Mouse (Mus musculus) spleen, adult 2 months (tissue): ENCODE data around the gene Tktl2. TPM values are rescaled to one million over a fixed set of nuclear protein-coding genes. Genes with fewer than 3 reads are reported as not detected.

Experiments
- DNase-seq, 2 experiments: peaks; one replicate each; pipeline versions ENCODE4 v3.0.0 to v3.0.0-alpha.2; 2012 to 2021; ENCODE audit warnings: low spot score in 2 of 2, low read depth in 1 of 2
- H3K27ac ChIP-seq: fragments of 200-500 bp; 2 replicates; pipeline ENCODE4 v1.5.1; 2012; ENCODE audit warnings: low read length, inconsistent platforms; ENCODE audit not compliant: insufficient read depth
- H3K27me3 ChIP-seq: fragments of 200-500 bp; 2 replicates; pipeline ENCODE4 v1.6.1; 2012; ENCODE audit warnings: mild to moderate bottlenecking, moderate library complexity, low read length, inconsistent platforms; ENCODE audit not compliant: control insufficient read depth, insufficient read depth
- H3K36me3 ChIP-seq: fragments of 200-500 bp; 2 replicates; pipeline ENCODE4 v1.6.1; 2012; ENCODE audit warnings: mild to moderate bottlenecking, low read length, inconsistent platforms; ENCODE audit not compliant: control insufficient read depth, insufficient read depth
- H3K4me1 ChIP-seq: fragments of 200-500 bp; 2 replicates; pipeline ENCODE4 v1.6.1; 2011; ENCODE audit warnings: inconsistent platforms; ENCODE audit not compliant: control insufficient read depth, insufficient read depth, insufficient read length
- H3K4me3 ChIP-seq: fragments of 200-500 bp; 2 replicates; pipeline ENCODE4 v1.5.1; 2011; ENCODE audit warnings: mild to moderate bottlenecking, inconsistent platforms; ENCODE audit not compliant: insufficient read depth, insufficient read length; ENCODE audit errors: extremely low read depth
- CTCF ChIP-seq: fragments of 200-500 bp; IDR thresholded peaks from 2 replicates; pipeline ENCODE4 v1.5.1; 2011; ENCODE audit warnings: mild to moderate bottlenecking, inconsistent platforms; ENCODE audit not compliant: insufficient read depth, insufficient read length, insufficient replicate concordance; ENCODE audit errors: extremely low read depth
- POLR2A ChIP-seq: fragments of 200-500 bp; IDR thresholded peaks from 2 replicates; pipeline ENCODE4 v1.6.1; 2011; ENCODE audit warnings: low read depth, low read length, inconsistent platforms
- WGBS: fragments of 180-500 bp; shearing (Covaris S2); methylation state at CpG from one replicate; pipeline ENCODE4 v1.1.7; 2018; 5-methylcytosine and 5-hydroxymethylcytosine counted together
- polyA plus RNA-seq: library from polyadenylated mRNA; depleted of rRNA; stranded (reverse); fragments of >200 nt; gene quantifications from 2 replicates; pipeline ENCODE4 v1.2.3, GENCODE M21; 2012; rRNA removed

Gene Tktl2
- polyA plus RNA-seq, result not detected in 2 replicates

- 96% methylated on average over 22 of the region's 22 CpGs for WGBS
- no peaks in the 10 kb centered on the region for H3K36me3 ChIP-seq
- TF ChIP-seq CTCF, result no peak
- TF ChIP-seq POLR2A, result no peak
- no peak for DNase-seq
- no peak within 1 kb of the TSS for H3K4me3 ChIP-seq
- H3K27me3 ChIP-seq, result no peaks in the 10 kb centered on the region
- H3K4me1 ChIP-seq, result no peaks in the 10 kb centered on the region
- H3K27ac ChIP-seq, result no peak within 1 kb of the TSS
Measured at GRCm38 (mm10) chr8:66511537-66511936, at the start of gene Tktl2. Gene Tktl2, plus strand, starts transcription at chr8:66511756.

GRCm38 (mm10) chr8:66469821-66470220, 41.7 kb upstream of the Tktl2 start:
- no peak for DNase-seq
- peaks cover 5% of the 10 kb centered on the region; the same call in 1 of the 2 replicates for H3K36me3 ChIP-seq
- H3K27ac ChIP-seq, result no peak overlapping the region
- H3K4me1 ChIP-seq, result no peaks in the 10 kb centered on the region
- TF ChIP-seq POLR2A, result no peak
- no peak for TF ChIP-seq CTCF
- H3K4me3 ChIP-seq, result no peak overlapping the region
- 66% methylated on average over 3 of the region's 3 CpGs for WGBS
- no peaks in the 10 kb centered on the region for H3K27me3 ChIP-seq

GRCm38 (mm10) chr8:66476880-66477279, 34.7 kb upstream of the Tktl2 start:
- Histone ChIP-seq H3K27me3 (no peaks in the 10 kb centered on the region), H3K4me3 (no peak overlapping the region), H3K36me3 (peaks cover 21% of the 10 kb centered on the region), H3K4me1 (no peaks in the 10 kb centered on the region), H3K27ac (no peak overlapping the region)
- TF ChIP-seq CTCF (no peak), POLR2A (no peak)
- 95% methylated on average over 3 of the region's 3 CpGs for WGBS
- DNase-seq, result no peak

DNA sequence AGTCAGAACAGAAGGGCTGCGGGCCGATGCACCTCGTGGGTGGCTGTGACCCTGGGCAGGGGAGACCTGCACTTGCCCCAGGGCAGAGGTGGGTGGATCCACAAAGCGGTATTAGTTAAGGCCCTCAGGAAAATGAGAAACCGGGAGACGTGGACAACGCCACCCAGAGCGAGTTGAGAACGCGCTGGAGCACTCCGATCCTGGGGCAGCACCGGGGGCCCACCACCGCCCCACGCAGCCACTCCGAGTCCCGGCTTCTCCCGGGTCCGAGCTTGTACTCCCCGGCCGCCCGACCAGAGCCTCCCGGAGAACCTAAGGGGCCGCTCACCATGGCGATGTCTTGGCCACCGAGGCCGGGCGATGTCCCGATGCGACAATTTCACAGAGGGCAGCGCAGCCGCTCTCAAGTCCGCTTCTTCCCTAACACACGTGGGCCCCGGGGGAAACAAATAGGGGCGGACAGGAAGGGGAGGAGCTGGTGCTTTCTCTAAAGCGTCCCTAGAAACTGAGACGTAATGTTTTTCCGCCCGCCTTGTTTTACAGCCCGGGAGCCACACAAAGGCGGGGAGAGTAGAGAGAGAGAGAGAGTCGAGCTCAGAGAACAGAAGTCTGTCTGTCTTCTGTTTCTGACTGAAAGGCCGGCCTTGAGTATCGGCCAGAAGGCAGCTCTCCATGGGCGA, 25.3 kb upstream of the Tktl2 start, which contains the start of gene Tma16:
Gene Tma16, minus strand, starts transcription at position 447 of the 680 bp plus-strand sequence.
- peak within 1 kb of the TSS; percentile 96 for H3K4me3 ChIP-seq
- peak; percentile 55 to 75 for DNase-seq
- TF ChIP-seq CTCF (no peak), POLR2A (no peak)
- H3K4me1 ChIP-seq, result no peaks in the 10 kb centered on the region
- WGBS, result 1% methylated on average over 45 of the region's 45 CpGs
- H3K36me3 ChIP-seq, result peaks cover 8% of the 10 kb centered on the region
- H3K27ac ChIP-seq, result no peak within 1 kb of the TSS
- no peaks in the 10 kb centered on the region for H3K27me3 ChIP-seq

DNA sequence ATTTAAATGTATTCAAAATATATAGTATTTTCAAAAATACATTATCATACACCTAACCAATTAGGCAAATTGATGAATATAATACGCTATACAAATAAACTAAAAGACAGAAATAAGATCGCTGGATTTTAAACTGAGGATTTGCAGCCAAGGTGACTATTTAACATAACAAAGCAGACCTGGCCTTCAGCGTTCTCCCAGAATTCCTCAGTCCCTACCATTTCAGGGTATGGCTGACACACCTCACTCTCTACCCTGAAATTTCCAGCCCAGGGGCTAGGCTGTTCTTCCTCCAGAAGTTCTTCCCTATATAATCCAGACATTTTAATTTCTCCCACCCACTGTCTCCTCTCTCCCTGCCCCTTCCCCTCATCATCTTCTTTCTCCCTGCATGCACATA, 23.0 kb upstream of the Tktl2 start:
- no peak for DNase-seq
- Histone ChIP-seq H3K27me3 (no peaks in the 10 kb centered on the region), H3K4me1 (no peaks in the 10 kb centered on the region), H3K36me3 (no peaks in the 10 kb centered on the region), H3K27ac (no peak overlapping the region), H3K4me3 (no peak overlapping the region)
- no peak for TF ChIP-seq POLR2A
- no peak for TF ChIP-seq CTCF
- WGBS, result 58% methylated on average over 3 of the region's 3 CpGs

DNA sequence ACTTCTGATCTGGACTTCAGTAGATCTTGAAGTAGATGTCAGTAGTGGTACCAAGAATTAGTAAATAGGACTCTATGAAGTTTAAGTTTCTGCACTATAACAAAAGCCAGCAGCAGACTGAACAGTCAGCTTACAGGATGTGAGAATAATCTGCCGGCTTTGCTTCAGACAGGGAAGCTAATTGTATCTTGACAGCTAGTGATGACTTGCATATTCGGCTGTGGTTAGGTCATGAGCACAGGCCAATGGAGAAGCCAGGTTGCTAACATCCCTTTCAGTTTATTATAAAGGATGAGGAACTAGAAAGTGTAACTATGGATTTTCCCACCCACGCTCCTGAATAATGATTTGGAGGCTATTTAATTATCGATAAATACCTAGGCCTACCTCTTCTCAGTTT, 20.9 kb upstream of the Tktl2 start:
- Histone ChIP-seq H3K27ac (no peak overlapping the region), H3K4me3 (no peak overlapping the region), H3K27me3 (no peaks in the 10 kb centered on the region), H3K36me3 (no peaks in the 10 kb centered on the region), H3K4me1 (no peaks in the 10 kb centered on the region)
- WGBS, result 23% methylated on average over 4 of the region's 4 CpGs
- TF ChIP-seq CTCF (no peak), POLR2A (no peak)
- DNase-seq, result no peak

- no peaks in the 10 kb centered on the region for H3K4me1 ChIP-seq
Measured at GRCm38 (mm10) chr8:66494496-66494895, 17.1 kb upstream of the Tktl2 start.

More at GRCm38 (mm10) chr8:66494496-66494895, 17.1 kb upstream of the Tktl2 start:
- no peaks in the 10 kb centered on the region for H3K27me3 ChIP-seq
- H3K36me3 ChIP-seq, result no peaks in the 10 kb centered on the region
- H3K27ac ChIP-seq, result no peak overlapping the region
- DNase-seq, result no peak
- 76% methylated on average over 2 of the region's 2 CpGs for WGBS
- TF ChIP-seq POLR2A, result no peak
- TF ChIP-seq CTCF, result no peak
- no peak overlapping the region for H3K4me3 ChIP-seq
